Mouse (Mus musculus) liver, embryonic 15.5 days (tissue): ENCODE data around the gene Ptk7. TPM values are rescaled to one million over a fixed set of nuclear protein-coding genes. Genes with fewer than 3 reads are reported as not detected.

Experiments
- ATAC-seq: fragments of 200-750 bp; cut with Nextera tagmentation; 2 replicates; pipeline ENCODE4 v1.8.0; 2017; ENCODE audit warnings: moderate number of reproducible peaks, mild to moderate bottlenecking, moderate library complexity; ENCODE audit not compliant: insufficient read depth
- H3K27ac ChIP-seq: fragments of 300-500 bp; sonication (generic); replicated peaks from 2 replicates; pipeline ENCODE4 v1.5.1; 2015; ENCODE audit warnings: mild to moderate bottlenecking, inconsistent platforms
- H3K27me3 ChIP-seq: fragments of 300-500 bp; sonication (generic); 2 replicates; pipeline ENCODE4 v1.6.1; 2015; ENCODE audit warnings: mild to moderate bottlenecking, inconsistent platforms
- H3K36me3 ChIP-seq: fragments of 300-500 bp; sonication (generic); replicated peaks from 2 replicates; pipeline ENCODE4 v1.6.1; 2015; ENCODE audit warnings: moderate library complexity, mild to moderate bottlenecking, inconsistent platforms
- H3K4me1 ChIP-seq: fragments of 300-500 bp; sonication (generic); replicated peaks from 2 replicates; pipeline ENCODE4 v1.6.1; 2015; ENCODE audit warnings: inconsistent platforms
- H3K4me2 ChIP-seq: fragments of 300-500 bp; sonication (generic); 2 replicates; pipeline ENCODE4 v1.6.1; 2015; ENCODE audit warnings: moderate library complexity, mild to moderate bottlenecking, inconsistent platforms
- H3K4me3 ChIP-seq: fragments of 300-500 bp; sonication (generic); replicated peaks from 2 replicates; pipeline ENCODE4 v1.5.1; 2015; ENCODE audit warnings: mild to moderate bottlenecking, inconsistent platforms
- H3K9ac ChIP-seq: fragments of 300-500 bp; sonication (generic); 2 replicates; pipeline ENCODE4 v1.6.1; 2015; ENCODE audit warnings: moderate library complexity, mild to moderate bottlenecking, inconsistent platforms
- H3K9me3 ChIP-seq: fragments of 300-500 bp; sonication (generic); replicated peaks from 2 replicates; pipeline ENCODE4 v1.6.1; 2016; ENCODE audit warnings: inconsistent platforms
- WGBS: fragments of 180-500 bp; shearing (Covaris S2); methylation state at CpG from one replicate; pipeline ENCODE4 v1.1.7; 2015; ENCODE audit warnings: mixed read lengths; ENCODE audit not compliant: insufficient replicate concordance; 5-methylcytosine and 5-hydroxymethylcytosine counted together
- polyA plus RNA-seq: library from polyadenylated mRNA; unstranded; fragments of >200 nt; fragmentation: Nextera tagmentation; extraction: Ambion mirVana; gene quantifications from 2 replicates; pipeline ENCODE4 v1.2.1, GENCODE M21; 2015

Ptk7 gene
- polyA plus RNA-seq, 1 experiment from 2014 or later, result 7.8 TPM

DNA sequence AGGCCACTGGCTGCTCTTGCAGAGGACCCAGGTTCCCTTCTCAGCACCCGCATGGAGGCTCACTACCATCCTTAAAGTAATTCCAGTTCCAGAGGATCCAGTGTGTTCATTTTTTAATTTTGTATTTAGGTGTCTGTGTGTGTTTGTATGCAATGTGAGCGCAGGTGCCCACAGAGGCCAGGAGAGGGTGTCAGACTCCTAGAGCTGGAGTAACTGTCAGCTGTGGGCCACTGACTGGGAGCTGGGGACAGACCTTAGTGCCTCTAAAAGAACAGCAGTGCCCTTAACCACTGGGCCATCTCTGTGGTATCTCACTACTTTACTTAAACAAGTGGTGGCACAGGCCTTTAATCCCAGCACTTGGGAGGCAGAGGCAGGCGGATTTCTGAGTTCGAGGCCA lies 26.1 kb downstream of the Ptk7 start:
- Histone ChIP-seq H3K9ac (no peak overlapping the region), H3K4me3 (no peak overlapping the region), H3K36me3 (no peaks in the 10 kb centered on the region), H3K27me3 (no peaks in the 10 kb centered on the region), H3K4me2 (no peak overlapping the region), H3K4me1 (0 out of 2 replicates have a peak, but pooled peaks cover 5% of the 10 kb centered on the region), H3K27ac (no peak overlapping the region), H3K9me3 (no peaks in the 10 kb centered on the region)
- 75% methylated on average over 4 of the region's 4 CpGs for WGBS
- ATAC-seq, result no peak

DNA sequence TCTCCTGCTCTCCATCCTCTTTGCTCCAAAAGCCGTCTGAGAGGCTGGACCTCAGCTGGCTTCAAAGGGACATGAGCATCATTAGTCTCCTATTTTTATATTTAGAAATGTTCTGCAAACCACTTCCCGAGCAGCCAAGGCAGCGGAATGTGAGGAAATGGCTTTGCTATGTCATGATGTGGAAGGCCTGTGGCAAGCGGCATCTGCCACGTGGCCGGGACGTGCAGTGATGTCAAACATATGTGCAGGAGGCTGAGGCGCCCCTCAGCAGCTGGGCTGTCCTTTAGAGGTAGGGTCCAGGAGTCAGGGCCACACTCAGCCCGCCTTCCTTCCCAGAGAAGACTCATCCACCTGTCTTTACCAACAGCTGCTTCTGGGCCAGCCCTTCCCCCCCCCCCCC lies 27.1 kb downstream of the Ptk7 start:
- no peak overlapping the region for H3K4me3 ChIP-seq
- H3K9me3 ChIP-seq, result no peaks in the 10 kb centered on the region
- no peaks in the 10 kb centered on the region for H3K27me3 ChIP-seq
- H3K36me3 ChIP-seq, result no peaks in the 10 kb centered on the region
- 31% methylated on average over 9 of the region's 9 CpGs for WGBS
- ATAC-seq, result no peak
- H3K9ac ChIP-seq, result no peak overlapping the region
- 0 out of 2 replicates have a peak, but pooled peaks cover 5% of the 10 kb centered on the region for H3K4me1 ChIP-seq
- H3K4me2 ChIP-seq, result no peak overlapping the region
- no peak overlapping the region for H3K27ac ChIP-seq

- H3K27ac ChIP-seq, result no peak overlapping the region
- H3K9me3 ChIP-seq, result no peaks in the 10 kb centered on the region
- no peak overlapping the region for H3K9ac ChIP-seq
- H3K36me3 ChIP-seq, result no peaks in the 10 kb centered on the region
- 0 out of 2 replicates have a peak, but pooled peaks cover 5% of the 10 kb centered on the region for H3K4me1 ChIP-seq
- no peaks in the 10 kb centered on the region for H3K27me3 ChIP-seq
- WGBS, result 67% methylated on average over 2 of the region's 2 CpGs
- H3K4me2 ChIP-seq, result no peak overlapping the region
- no peak for ATAC-seq
- H3K4me3 ChIP-seq, result no peak overlapping the region
These were observed 28.7 kb downstream of the Ptk7 start for GRCm38 (mm10) chr17:46600569-46600968.

- WGBS, result 55% methylated on average over 4 of the region's 4 CpGs
- H3K27ac ChIP-seq, result no peak overlapping the region
- H3K4me2 ChIP-seq, result no peak overlapping the region
- no peak for ATAC-seq
- H3K9me3 ChIP-seq, result no peaks in the 10 kb centered on the region
- no peak overlapping the region for H3K4me3 ChIP-seq
- H3K9ac ChIP-seq, result no peak overlapping the region
- 0 out of 2 replicates have a peak, but pooled peaks cover 5% of the 10 kb centered on the region for H3K4me1 ChIP-seq
- H3K27me3 ChIP-seq, result no peaks in the 10 kb centered on the region
- H3K36me3 ChIP-seq, result no peaks in the 10 kb centered on the region
These were observed 30.3 kb downstream of the Ptk7 start for GRCm38 (mm10) chr17:46598963-46599362.

GRCm38 (mm10) chr17:46597956-46598355 lies 31.3 kb downstream of the Ptk7 start:
- 0 out of 2 replicates have a peak, but pooled peaks cover 5% of the 10 kb centered on the region for H3K4me1 ChIP-seq
- H3K4me3 ChIP-seq, result no peak overlapping the region
- H3K27me3 ChIP-seq, result no peaks in the 10 kb centered on the region
- no peak overlapping the region for H3K27ac ChIP-seq
- H3K4me2 ChIP-seq, result no peak overlapping the region
- 46% methylated on average over 11 of the region's 11 CpGs for WGBS
- ATAC-seq, result no peak
- H3K9ac ChIP-seq, result no peak overlapping the region
- H3K36me3 ChIP-seq, result no peaks in the 10 kb centered on the region
- H3K9me3 ChIP-seq, result no peaks in the 10 kb centered on the region

DNA sequence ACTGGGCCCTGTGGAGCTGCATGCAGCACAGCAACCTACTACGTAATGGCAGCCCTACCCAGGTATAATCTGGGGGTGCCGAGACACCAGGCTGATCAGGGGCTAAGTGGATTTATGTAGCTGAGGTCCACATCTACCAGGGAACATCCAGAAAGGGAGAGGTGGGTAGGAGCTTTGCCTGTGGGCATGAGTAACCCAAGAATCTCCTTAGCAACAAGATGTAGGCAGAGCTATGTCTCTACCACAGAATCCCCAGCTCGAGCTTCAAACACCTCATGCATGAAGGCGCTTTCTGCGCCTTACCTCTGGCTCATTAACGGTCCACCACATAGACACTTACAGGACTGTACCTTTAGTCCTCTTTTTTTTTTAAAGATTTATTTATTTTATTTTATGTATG lies 34.0 kb downstream of the Ptk7 start:
- 0 out of 2 replicates have a peak, but pooled peaks cover 3% of the 10 kb centered on the region for H3K4me1 ChIP-seq
- no peaks in the 10 kb centered on the region for H3K9me3 ChIP-seq
- no peak overlapping the region for H3K4me3 ChIP-seq
- no peak for ATAC-seq
- H3K27ac ChIP-seq, result no peak overlapping the region
- no peaks in the 10 kb centered on the region for H3K36me3 ChIP-seq
- no peaks in the 10 kb centered on the region for H3K27me3 ChIP-seq
- 78% methylated on average over 6 of the region's 6 CpGs for WGBS
- H3K4me2 ChIP-seq, result no peak overlapping the region
- H3K9ac ChIP-seq, result no peak overlapping the region

GRCm38 (mm10) chr17:46594606-46595005 lies 34.7 kb downstream of the Ptk7 start:
- 65% methylated on average over 9 of the region's 9 CpGs for WGBS
- no peak overlapping the region for H3K9ac ChIP-seq
- no peak for ATAC-seq

DNA sequence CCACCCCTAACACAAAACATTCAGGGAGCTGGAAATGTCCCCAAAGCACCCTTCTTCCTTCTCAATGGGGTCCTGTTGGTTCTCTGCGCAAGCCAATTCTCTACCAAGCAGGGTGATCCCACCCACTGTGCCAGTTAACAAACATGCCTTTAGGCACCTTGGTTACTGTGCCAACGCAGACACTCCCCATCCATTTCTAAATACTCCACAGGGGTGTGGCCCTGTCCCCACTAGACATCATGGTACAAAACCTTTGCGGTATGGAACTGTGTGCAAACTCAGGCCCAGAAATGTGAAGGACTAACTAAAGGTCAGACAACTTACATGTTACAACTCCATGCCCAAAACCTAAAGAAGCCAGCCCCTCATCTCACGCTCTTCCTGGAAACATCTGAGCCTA lies 36.2 kb downstream of the Ptk7 start:
- Histone ChIP-seq H3K36me3 (no peaks in the 10 kb centered on the region), H3K9me3 (no peaks in the 10 kb centered on the region), H3K4me1 (peaks cover 17% of the 10 kb centered on the region), H3K4me2 (no peak overlapping the region), H3K27me3 (no peaks in the 10 kb centered on the region), H3K9ac (no peak overlapping the region), H3K4me3 (no peak overlapping the region), H3K27ac (no peak overlapping the region)
- no peak for ATAC-seq
- WGBS, result 80% methylated on average over 4 of the region's 4 CpGs

More at GRCm38 (mm10) chr17:46594606-46595005, 34.7 kb downstream of the Ptk7 start:
- Histone ChIP-seq H3K4me3 (no peak overlapping the region), H3K27ac (no peak overlapping the region), H3K4me1 (peaks cover 4% of the 10 kb centered on the region), H3K36me3 (no peaks in the 10 kb centered on the region), H3K27me3 (no peaks in the 10 kb centered on the region), H3K4me2 (no peak overlapping the region), H3K9me3 (no peaks in the 10 kb centered on the region)

DNA sequence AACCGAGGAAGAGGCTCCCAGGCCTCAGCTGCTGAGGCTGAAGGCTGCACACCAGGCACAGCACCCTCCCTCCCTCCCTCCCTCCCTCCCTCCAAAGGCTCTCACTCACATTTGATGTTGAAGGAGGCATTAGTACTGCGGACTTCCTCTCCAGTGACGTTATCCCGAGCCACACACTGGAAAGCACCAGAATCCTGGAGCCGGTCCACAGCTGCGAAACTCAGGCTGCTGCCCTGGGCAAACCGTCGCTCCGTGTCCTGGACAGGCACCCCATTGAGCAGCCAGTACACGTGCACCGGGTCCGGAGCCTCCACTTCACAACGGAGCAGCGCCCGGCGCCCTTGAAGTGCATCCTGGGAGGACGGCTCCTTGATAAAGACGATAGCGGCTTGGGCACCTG lies 37.9 kb downstream of the Ptk7 start:
- no peaks in the 10 kb centered on the region for H3K9me3 ChIP-seq
- no peak overlapping the region for H3K4me2 ChIP-seq
- no peaks in the 10 kb centered on the region for H3K27me3 ChIP-seq
- H3K4me3 ChIP-seq, result no peak overlapping the region
- peaks cover 19% of the 10 kb centered on the region for H3K4me1 ChIP-seq
- no peak for ATAC-seq
- no peaks in the 10 kb centered on the region for H3K36me3 ChIP-seq
- H3K27ac ChIP-seq, result no peak overlapping the region
- no peak overlapping the region for H3K9ac ChIP-seq
- WGBS, result 72% methylated on average over 19 of the region's 19 CpGs

DNA sequence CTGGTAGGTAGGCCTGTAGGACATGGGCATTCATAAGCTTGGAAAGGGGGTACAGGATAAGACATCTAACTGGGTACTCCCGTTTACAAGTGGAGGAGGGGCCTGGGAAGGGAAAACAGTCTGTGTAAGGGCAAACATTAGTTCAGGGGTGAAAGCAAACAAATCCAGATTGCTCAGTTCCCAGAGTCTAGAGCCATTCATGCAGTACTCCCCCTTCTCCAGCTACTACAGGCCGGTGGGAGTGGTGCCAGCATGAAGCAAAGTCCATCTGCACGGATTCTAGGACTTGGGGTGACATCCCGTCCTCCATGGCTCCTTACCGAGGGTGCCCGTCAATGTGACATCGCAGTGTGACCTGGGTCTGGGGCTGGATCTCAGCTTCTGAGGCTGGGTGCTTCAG lies 38.9 kb downstream of the Ptk7 start:
- peak; percentile 82 for ATAC-seq
- Histone ChIP-seq H3K4me2 (peak overlapping the region; percentile 41), H3K4me3 (no peak overlapping the region), H3K36me3 (no peaks in the 10 kb centered on the region), H3K9me3 (no peaks in the 10 kb centered on the region), H3K27ac (peak overlapping the region; percentile 41; the same call in 1 of the 2 replicates), H3K27me3 (no peaks in the 10 kb centered on the region), H3K4me1 (peaks cover 24% of the 10 kb centered on the region), H3K9ac (no peak overlapping the region)
- 69% methylated on average over 7 of the region's 7 CpGs for WGBS

DNA sequence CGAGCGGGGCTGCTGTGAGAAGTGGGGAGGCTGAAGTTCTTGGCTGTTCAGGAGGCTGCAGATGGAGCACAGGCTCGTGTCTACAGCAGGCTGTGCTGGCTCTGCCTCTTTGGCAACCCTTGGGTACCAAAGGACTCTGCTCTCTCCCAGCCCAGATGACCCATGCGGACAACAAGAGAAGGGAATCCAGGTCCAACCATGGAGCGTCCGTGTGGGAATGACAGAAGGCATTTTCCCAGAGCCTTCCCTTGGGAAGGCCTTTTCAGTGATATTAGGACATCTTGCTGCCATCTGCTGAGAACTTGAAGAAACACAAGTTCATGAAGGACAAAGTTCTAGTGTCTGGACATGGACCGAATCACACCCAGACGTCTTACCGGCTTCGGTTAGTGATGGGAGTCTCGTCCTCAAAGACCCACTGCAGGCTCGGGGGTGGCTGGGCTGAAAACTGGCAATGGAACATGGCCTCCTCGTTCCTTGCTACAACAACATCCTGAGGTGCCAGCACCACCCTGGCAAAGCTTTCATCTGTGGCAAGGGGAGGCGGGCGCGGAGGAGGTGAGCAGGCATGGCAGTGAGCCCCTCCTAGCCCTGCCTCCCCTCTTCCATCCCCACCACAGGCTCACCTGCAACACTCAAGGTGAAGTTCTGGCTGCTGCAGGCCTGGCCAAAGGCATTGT lies 39.5 kb downstream of the Ptk7 start:
- ATAC-seq, result peak; percentile 29; the same call in 1 of the 2 replicates

GRCm38 (mm10) chr17:46588913-46589312 lies 40.4 kb downstream of the Ptk7 start:
- H3K4me2 ChIP-seq, result no peak overlapping the region
- no peaks in the 10 kb centered on the region for H3K9me3 ChIP-seq
- no peak overlapping the region for H3K4me3 ChIP-seq
- no peak for ATAC-seq
- H3K36me3 ChIP-seq, result no peaks in the 10 kb centered on the region
- H3K27me3 ChIP-seq, result no peaks in the 10 kb centered on the region
- WGBS, result 67% methylated on average over 6 of the region's 6 CpGs
- H3K27ac ChIP-seq, result no peak overlapping the region
- H3K9ac ChIP-seq, result no peak overlapping the region
- peaks cover 24% of the 10 kb centered on the region for H3K4me1 ChIP-seq

More for the DNA sequence above, 39.5 kb downstream of the Ptk7 start:
- Histone ChIP-seq H3K4me2 (peak overlapping the region; percentile 41), H3K27ac (peak overlapping the region; percentile 41; the same call in 1 of the 2 replicates), H3K27me3 (no peaks in the 10 kb centered on the region), H3K36me3 (no peaks in the 10 kb centered on the region), H3K4me3 (no peak overlapping the region), H3K4me1 (peaks cover 24% of the 10 kb centered on the region), H3K9me3 (no peaks in the 10 kb centered on the region), H3K9ac (no peak overlapping the region)
- 78% methylated on average over 16 of the region's 16 CpGs for WGBS
